Mouse (Mus musculus) adrenal gland, postnatal 14 days (tissue): ENCODE data around the gene Etv5. TPM values are rescaled to one million over a fixed set of nuclear protein-coding genes. Genes with fewer than 3 reads are reported as not detected.
"Not testable (repeated sequence)": the region's sequence is repeated elsewhere in the genome, so short reads cannot be mapped to it uniquely, and the experiment has no call there.

ENCODE experiments used
- DNase-seq: peaks from one replicate; pipeline ENCODE4 v3.0.0; 2021; ENCODE audit warnings: mixed read lengths
- total RNA-seq: library from RNA; stranded (reverse); gene quantifications from 2 replicates; pipeline ENCODE4 v1.2.3, GENCODE M21; 2021

Gene Etv5
- total RNA-seq, 1 experiment from 2014 or later, result 23.7 TPM

DNA sequence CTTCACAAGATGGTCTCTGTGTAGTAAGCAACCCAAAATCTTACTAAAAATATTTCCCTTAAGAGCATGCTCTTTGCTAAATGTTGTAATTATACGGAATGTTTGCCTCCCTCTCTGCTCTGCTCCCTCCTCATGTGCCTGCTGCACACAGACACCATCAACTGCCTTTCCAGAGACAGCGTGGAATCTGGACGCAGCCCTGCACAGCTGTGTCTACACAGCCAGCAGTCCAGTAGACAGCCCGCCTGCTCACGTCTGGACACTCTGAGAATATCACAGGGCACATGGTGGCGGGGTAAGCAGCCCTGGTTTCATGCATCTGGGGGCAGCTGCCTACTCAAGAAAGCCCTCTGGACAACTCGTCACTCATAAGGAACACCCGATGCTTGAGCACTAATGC lies 43.1 kb downstream of the Etv5 start:
- no peak for DNase-seq

DNA sequence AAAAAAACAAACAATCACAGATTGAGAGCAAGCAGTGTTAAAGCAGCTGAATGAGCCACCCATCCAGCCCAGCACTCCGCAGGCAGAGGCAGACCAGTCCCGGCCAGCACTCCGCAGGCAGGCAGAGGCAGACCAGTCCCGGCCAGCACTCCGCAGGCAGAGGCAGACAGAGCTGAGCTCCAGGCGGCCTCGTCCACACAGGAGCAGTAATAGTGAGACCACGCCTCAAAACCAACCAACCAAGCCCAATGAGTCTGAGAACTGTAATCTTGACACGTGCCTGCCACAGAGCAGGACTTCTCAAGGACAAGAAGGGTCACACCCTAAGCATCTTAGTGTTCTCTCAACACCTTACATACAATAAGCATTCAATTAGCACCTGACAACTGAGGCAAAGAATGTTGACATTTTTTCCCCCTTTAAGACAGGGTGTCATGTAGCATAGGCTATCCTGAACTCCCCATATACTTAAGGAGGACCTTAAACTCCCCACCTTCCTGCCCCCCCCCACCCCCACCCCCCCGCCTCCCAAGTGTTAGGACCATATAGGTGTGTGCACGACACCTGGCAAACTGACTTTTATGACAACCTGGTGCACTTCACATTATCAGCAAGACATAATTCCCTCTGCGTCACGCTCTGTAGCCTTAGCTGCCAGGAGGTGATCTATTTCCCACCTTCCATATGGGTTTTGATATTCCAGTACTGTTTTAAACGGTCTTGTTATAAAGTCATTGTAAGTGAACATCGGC lies 44.2 kb downstream of the Etv5 start:
- DNase-seq, result no peak

- no peak for DNase-seq
Observed at GRCm38 (mm10) chr16:22390348-22390897, 49.1 kb downstream of the Etv5 start.

DNA sequence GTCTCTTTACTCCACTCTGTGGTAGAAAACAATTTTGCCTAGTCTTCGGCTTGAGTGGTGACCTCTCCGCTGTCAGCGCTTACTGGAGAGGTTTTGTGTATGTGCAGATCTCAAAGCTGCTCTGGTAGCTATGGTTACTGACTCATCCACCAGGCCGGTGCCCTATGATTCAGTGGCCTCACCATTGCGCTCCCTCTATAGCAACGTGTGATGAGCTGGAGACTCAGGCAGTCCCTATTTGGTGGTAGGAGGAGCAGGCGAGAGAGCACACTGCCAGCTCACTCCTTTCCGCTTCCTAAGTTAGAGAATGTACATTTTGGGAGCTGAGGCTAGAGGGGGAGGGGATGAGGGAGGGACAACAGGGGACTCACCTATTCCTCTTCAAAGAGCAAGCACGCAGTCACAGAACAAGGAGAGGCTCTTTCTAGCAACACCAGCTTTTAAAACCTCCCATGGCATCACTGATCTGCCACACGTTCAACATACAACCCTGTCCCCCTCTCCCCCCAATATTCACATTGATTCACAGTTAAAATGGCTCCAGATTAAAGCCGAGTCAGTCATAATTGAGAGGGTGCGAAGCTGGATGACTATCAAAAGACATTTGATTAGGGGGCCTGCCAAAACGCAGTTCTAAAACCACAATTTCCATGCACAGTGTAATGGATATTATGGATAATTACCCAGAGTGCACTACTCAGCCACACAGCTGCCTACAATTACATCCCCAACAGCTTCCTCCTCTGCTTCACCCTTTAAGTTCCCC lies 50.2 kb downstream of the Etv5 start:
- peak; percentile 76 for DNase-seq

DNA sequence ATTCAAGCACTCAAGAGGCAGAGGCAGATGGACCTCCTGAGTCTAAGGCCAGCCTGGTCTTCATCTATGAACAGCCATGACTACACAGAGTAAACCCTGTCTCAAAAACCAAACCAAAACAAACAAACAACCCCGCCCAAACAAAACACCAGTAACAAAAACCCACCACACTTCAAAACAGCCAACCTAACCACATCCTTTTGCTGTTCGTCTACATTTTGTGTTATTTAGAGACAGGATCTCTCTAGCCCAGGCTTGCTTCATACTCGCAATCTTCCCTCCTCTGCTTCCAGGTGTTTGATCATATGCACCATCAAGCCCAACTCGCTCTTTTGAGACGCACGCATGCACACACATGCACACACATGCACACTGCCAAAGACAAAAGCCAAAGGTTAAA lies 51.8 kb downstream of the Etv5 start:
- DNase-seq, result no peak

DNA sequence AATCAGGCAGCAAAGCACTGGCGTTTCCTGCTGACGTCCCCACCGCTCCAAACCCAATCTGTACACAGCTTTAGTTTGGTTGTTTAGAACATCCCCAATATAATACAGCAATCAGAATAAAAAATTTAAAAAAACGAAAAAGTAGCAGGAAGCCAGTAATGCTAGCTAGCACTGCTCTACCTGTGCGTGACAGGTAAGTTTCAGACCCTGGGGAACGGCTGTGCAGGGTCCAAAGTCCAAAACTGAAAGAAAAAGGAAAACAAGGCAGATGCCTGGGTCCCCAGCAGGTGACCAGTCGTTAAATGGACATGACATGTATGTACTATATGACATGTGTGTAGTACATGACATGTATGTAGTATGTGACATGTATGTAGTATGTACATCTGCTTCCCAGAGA lies 57.5 kb downstream of the Etv5 start:
- DNase-seq, result not testable (repeated sequence)

GRCm38 (mm10) chr16:22380981-22381380 lies 58.5 kb downstream of the Etv5 start:
- no peak for DNase-seq

DNA sequence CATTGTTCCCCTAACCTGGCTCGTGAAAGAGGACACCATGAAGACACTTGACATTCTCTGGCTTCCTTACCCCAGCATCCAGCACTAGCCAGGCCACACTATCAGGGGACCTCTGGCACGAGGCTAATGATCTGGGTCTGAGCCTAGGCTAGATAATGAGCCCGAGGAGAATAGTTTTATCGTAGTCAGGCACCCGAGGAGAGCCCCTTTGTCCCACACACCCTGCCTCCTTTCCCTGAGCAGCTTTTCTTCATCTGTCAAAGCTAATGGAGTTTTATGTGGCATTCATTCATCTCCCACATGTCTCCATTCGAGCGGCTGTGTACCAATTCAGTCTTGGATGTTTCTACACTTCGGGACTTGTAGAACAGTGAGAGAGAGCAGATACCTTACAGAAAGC lies 59.5 kb downstream of the Etv5 start:
- DNase-seq, result no peak

DNA sequence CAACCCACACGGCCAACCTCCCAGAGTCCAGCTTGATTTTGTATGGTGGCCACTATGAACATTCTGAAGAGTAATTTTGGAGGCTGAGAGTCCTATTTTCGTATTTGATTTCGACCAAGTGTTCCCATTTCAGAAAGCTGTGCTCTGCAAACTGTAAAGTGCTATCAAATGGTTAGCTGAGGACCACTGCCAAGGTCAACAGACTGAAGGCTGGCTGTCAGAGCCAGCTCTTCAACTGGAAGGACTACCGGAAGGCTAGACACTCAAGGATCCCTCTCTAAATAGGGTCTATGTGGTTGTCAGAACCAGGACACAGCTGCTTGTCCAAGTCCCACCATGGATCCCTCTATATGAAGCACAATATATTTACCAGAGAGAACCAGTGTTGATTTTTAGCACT lies 60.2 kb downstream of the Etv5 start:
- no peak for DNase-seq

DNA sequence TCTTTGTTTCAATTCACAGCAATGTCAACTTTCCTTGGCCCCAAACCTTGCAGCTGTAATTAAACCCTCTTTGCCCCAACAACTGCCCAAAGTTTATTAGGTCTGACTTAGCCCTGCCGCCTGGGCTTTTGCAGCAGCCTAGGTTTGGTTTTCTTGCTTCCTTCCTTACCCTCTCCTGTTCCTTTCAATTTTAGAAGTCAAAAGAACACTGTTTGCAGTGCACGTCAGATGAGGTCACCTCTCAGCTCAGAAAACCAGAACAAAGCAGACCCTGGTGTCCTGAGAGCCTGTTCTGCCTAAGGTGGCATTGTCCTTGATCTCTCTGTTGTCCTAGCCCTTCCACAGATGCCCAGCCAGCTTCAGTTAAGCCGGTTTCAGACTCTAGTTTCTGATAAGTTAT lies 61.8 kb downstream of the Etv5 start:
- no peak for DNase-seq

DNA sequence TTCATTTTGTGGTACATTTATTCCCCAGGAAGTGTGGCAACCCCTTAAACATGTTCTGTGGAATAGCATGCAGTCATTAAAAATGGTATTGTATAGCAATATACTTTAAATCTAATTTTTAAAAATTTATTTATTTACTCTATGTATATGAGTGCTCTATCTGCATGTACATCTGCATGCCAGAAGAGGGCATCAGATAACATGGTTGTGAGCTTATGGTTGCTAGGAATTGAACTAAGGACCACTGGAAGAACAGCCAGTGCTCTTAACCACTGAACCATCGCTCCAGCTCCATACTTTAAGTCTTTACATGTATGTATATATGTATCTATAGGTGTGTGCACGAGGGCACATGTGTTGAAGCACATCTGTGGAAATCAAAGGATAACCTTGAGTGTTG lies 64.6 kb downstream of the Etv5 start:
- DNase-seq, result no peak

DNA sequence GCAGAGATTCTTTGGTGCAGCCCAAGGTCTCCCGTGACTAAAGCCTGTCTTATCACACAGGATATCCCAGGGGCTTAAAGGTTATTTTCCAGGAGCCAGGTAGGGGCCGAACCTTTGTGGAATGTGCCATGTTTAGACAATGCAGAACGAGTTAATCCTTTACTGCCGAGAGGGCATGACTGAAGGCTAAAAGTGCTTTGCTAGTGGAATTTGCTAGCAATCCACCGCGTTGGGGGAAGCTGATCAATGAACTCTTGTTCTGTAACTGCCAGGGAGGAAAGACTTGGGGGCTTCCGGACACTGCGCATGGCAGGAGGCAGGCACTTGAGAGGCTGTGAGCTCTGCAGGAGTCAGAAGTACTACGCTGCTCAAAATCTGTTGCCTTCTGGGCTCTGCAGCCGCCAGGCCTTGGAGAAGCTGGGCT lies 66.8 kb downstream of the Etv5 start:
- no peak for DNase-seq

DNA sequence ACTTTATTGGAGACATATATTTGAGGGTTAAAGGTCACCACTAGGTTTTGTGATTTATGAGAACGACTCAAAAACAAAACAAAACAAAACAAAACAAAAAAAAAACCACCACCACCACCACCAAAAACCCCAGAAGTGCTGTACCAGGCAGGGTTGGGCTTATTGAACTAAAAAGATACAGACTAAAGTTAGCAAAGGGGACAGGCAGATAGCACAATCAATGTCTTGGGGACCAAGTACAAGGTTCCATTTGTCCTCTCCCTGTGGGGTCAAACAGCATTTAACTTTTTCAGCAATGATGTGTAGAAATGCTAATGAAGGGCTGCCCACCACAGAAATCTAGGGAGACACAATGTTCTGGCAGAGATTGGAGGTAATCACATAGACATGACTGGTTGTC lies 67.3 kb downstream of the Etv5 start:
- no peak for DNase-seq

DNA sequence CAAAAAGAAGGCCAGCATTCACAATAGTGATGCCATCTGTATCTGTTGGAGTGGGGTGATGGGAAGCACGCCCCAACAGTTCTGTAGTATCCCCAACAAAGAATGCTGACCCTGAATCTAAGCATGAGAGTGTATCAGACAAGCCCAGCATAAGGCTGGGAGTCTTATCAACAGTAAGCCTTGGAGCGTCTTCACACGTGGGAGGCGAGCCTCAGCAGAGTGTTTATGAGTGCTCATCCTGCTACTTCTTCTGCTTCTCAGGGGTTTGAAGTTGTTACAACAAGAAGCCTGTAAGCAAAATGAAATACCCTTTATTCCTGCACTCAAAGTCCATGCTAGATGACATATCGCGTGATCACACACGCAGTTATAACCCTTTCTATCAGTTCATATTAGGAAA lies 72.4 kb downstream of the Etv5 start:
- DNase-seq, result no peak

DNA sequence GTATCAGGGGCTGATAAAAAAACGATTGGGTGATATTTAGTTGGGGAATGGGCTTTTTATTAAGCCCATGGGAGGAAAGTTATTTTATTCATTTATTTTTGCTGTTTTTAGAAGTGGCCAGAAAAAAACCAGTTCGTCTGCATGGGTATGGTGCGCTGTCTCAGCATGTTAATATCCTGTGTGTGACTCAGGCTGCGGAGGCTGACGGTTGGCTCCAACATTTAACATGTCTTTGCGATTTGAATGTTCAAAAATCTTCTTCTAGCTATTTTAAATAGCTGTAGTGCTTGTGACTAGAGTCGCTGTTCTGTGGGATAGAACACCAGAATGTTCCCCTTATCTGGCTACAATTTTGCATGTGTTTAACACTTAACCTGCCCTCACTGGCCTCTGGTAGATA lies 73.5 kb downstream of the Etv5 start:
- no peak for DNase-seq

GRCm38 (mm10) chr16:22365596-22365995 lies 73.9 kb downstream of the Etv5 start:
- DNase-seq, result no peak

DNA sequence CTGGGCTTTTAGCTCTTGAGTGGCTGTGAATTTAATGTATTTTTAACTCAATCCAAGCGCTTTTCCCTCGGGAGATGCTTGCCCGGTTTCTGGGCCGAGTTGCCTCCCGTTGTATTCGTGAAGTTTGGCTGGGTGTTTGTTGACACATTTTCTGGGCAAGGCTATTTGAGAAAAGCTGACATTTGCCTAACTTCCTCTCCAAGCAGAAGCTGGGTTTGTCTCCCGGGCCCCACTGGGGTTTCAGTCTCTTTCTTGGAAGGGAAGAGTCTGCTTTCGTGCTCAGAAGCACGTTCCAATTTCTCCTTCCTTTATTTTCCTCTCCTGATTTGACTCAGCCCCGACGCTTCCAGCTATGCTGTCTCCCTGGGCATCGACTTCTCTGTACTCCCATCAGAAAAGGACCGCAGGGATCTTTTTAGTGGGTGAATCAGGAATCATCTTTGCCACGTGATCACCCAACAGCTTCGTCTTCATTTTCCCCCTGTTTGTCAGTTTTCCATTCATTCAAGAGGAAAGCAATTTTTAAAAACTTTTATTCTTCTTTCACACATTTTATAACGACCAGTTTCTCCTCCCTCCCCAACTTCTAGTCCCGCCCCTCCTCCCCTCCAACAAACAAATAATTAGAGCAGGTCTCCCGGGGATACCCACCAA lies 80.7 kb downstream of the Etv5 start:
- peak; percentile 42 for DNase-seq

DNA sequence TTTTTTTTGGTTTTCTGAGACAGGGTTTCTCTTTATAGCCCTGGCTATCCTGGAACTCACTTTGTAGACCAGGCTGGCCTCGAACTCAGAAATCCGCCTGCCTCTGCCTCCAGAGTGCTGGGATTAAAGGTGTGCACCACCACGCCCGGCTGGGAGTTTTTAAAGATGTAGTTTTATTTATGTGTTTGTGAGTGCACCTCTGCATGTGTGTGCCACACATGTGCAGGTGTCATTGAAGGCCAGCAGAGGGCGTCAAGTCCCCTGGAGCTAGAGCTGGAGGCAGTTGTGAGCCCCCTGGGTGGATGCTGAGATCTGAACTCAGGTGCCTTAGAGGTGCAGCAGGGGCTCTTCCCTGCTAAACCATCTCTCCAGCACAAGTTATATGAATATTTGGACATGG lies 85.3 kb downstream of the Etv5 start:
- not testable (repeated sequence) for DNase-seq

DNA sequence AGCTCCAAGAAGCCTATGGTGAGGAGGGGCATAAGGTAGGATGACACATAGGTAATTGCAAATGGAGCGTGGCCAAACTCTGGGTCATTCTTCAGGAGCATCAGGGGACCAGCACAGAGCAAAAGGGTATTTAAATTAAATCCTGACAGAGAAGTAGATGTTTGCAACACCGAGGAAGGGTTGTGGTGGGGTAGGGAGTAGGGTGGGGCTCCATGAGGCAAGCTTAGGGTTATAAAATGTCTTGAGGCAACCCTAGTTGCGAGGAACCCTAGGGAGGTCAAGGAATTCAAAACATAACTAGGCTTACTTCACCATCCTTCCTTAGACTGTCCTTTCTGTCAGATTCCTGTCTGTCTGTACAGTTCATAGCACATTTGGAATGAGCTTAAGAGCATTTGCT lies 85.9 kb downstream of the Etv5 start:
- DNase-seq, result no peak

GRCm38 (mm10) chr16:22351194-22351593 lies 88.3 kb downstream of the Etv5 start:
- no peak for DNase-seq

DNA sequence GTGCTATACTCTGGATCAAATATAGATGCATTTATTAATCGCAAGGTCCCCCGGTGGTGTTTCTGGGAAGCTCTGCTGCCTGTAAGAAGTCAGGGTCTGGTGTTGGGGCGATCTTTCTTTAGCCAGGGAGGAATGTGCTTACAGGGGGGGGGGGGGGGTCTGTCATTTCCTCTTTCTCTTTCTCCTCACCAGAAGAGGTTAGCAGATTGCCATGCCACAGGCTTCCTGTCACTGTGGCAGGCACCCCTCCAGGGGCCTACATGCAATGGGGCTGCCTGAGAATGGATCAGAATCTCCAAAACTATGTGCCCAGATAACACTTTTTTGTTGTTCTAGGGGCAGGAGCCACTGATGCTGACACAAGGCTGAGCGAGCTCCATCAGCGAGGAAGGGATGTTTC lies 89.7 kb downstream of the Etv5 start:
- no peak for DNase-seq

GRCm38 (mm10) chr16:22348478-22349270 lies 90.8 kb downstream of the Etv5 start:
- no peak for DNase-seq
